Mouse (Mus musculus): ENCODE results near the gene Psmb4.

DNA sequence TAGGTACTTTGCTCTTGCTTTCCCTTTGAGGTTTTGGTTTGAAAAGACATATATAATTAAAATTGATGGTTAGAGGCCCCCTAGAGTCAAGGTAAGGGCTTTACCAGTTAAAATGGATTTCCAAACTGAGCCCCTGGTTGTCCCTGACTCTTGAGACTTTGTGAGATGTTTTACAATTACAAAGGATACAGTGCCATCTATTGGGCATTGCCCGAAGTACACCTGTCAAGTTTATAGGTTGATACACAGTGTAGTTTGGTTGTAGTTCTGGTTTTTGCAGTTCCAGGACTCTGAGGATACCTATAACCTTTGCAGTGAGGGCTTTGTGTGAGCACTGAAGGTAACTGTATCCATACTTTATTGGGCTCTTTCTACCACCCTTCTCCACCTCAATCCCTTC lies 37.4 kb downstream of the Psmb4 start:
- TF ChIP-seq POLR2A (IDR thresholded peaks at IDR 0.05; ENCODE audit: control insufficient read depth, low read depth, low read length) (no peak), CTCF (IDR thresholded peaks at IDR 0.05; ENCODE audit: control insufficient read depth, insufficient read depth, insufficient replicate concordance, low read depth, low read length) (no peak)
